Mouse (Mus musculus): ENCODE data around the gene Rabl2.

The Rabl2 gene

GRCm38 (mm10) chr15:89591723-89592455 lies at the start of gene Rabl2:
Rabl2 (minus strand) TSS chr15:89591923.
- DNase-seq (ENCODE audit: low read depth, low spot score), result peak; percentile 91

- DNase-seq (ENCODE audit: low read depth, low spot score), result peak; percentile 62
Measured at GRCm38 (mm10) chr15:89623626-89623959, 31.9 kb upstream of the Rabl2 start.

GRCm38 (mm10) chr15:89622959-89623625 lies 31.4 kb upstream of the Rabl2 start:
- DNase-seq (ENCODE audit: low read depth, low spot score), result no peak

- DNase-seq (ENCODE audit: low read depth, low spot score), result peak; percentile 66
Measured at GRCm38 (mm10) chr15:89622312-89622958, 30.7 kb upstream of the Rabl2 start.

GRCm38 (mm10) chr15:89607888-89608287 lies 16.2 kb upstream of the Rabl2 start:
- no peak for DNase-seq (ENCODE audit: low read depth, low spot score)

GRCm38 (mm10) chr15:89607480-89607879 lies 15.8 kb upstream of the Rabl2 start:
- no peak for DNase-seq (ENCODE audit: low read depth, low spot score)

GRCm38 (mm10) chr15:89605822-89606570 lies 14.3 kb upstream of the Rabl2 start:
- no peak for DNase-seq (ENCODE audit: low read depth, low spot score)

- no peak for DNase-seq (ENCODE audit: low read depth, low spot score)
Measured at GRCm38 (mm10) chr15:89592548-89592947, 825 bp upstream of the Rabl2 start.

- DNase-seq (ENCODE audit: low read depth, low spot score), result no peak
Measured at GRCm38 (mm10) chr15:89591317-89591716, 406 bp downstream of the Rabl2 start.

- no peak for DNase-seq (ENCODE audit: low read depth, low spot score)
Measured at GRCm38 (mm10) chr15:89589146-89589545, 2.6 kb downstream of the Rabl2 start.

- no peak for DNase-seq (ENCODE audit: low read depth, low spot score)
Measured at GRCm38 (mm10) chr15:89585631-89586030, 6.1 kb downstream of the Rabl2 start.

- no peak for DNase-seq (ENCODE audit: low read depth, low spot score)
Measured at GRCm38 (mm10) chr15:89585101-89585500, 6.6 kb downstream of the Rabl2 start.

GRCm38 (mm10) chr15:89582494-89582893 lies 9.2 kb downstream of the Rabl2 start:
- DNase-seq (ENCODE audit: low read depth, low spot score), result no peak

GRCm38 (mm10) chr15:89572147-89572546 lies 19.6 kb downstream of the Rabl2 start:
- DNase-seq (ENCODE audit: low read depth, low spot score), result no peak

GRCm38 (mm10) chr15:89568114-89568513 lies 23.6 kb downstream of the Rabl2 start, which contains the start of gene Acr:
Acr (plus strand) TSS chr15:89568326.
- no peak for DNase-seq (ENCODE audit: low read depth, low spot score)

GRCm38 (mm10) chr15:89559202-89559731 lies 32.5 kb downstream of the Rabl2 start:
- DNase-seq (ENCODE audit: low read depth, low spot score), result peak; percentile 26

GRCm38 (mm10) chr15:89557996-89558390 lies 33.7 kb downstream of the Rabl2 start:
- no peak for DNase-seq (ENCODE audit: low read depth, low spot score)

GRCm38 (mm10) chr15:89557179-89557995 lies 34.3 kb downstream of the Rabl2 start:
- no peak for DNase-seq (ENCODE audit: low read depth, low spot score)

- no peak for DNase-seq (ENCODE audit: low read depth, low spot score)
Measured at GRCm38 (mm10) chr15:89556401-89557178, 35.1 kb downstream of the Rabl2 start.

- DNase-seq (ENCODE audit: low read depth, low spot score), result no peak
Measured at GRCm38 (mm10) chr15:89555591-89555990, 36.1 kb downstream of the Rabl2 start.

Data from A20 (cell line).